Mouse (Mus musculus) activated CD4-positive, CD25-positive, alpha-beta regulatory T cell, adult 4 months (primary cell): ENCODE results near the gene Gm3776. TPM values are rescaled to one million over a fixed set of nuclear protein-coding genes. Genes with fewer than 3 reads are reported as not detected.
A peak's percentile ranks its signal among the peaks of the same experiment; 100 is the strongest.
"Not testable (repeated sequence)": the region's sequence is repeated elsewhere in the genome, so short reads cannot be mapped to it uniquely, and the experiment has no call there.

Source experiments
- ATAC-seq: one replicate; pipeline ENCODE4 v1.8.0; 2017
- polyA plus RNA-seq, 2 experiments: library from polyadenylated mRNA; unstranded; fragments of 100-300 nt; shearing (Covaris generic); gene quantifications; one replicate each; pipeline ENCODE4 v1.2.1; 2017

The Gm3776 gene
- polyA plus RNA-seq, 2 experiments from 2014 or later, result not detected

DNA sequence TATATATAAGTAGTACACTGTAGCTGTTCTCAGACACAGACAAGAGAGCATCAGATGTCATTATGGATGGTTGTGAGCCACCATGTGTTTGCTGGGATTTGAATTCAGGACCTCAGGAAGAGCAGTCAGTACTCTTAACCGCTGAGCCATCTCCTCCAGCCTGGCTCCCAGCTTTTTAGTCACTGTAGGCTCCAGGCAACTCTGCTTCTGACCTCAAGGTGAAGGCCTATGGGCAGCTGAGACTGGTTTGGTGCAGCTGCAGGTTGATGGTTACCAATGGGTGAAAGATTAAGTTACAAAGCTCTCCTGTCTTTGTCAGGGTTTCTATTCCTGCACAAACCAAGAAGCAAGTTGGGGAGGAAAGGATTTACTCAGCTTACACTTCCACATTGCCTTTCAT is 36.8 kb downstream of the Gm3776 start:
- not testable (repeated sequence) for ATAC-seq

DNA sequence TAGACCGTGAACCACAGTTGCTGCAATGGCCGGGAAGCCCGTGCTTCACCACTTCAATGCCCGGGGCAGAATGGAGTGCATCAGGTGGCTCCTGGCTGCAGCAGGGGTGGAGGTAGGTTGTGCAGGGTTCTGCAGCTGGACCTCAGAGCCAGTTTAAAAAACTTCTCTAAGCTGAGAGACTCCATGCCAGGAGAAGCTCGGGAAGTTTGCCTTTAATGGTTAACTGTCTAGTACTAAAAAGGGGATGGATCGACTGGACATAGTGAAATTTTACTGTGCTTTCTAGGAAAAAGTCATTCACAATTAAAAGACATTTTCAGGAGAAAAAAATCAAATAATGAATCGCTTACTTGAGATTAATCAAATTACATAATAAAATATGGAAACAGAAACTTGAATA is 37.9 kb downstream of the Gm3776 start:
- ATAC-seq, result not testable (repeated sequence)

DNA sequence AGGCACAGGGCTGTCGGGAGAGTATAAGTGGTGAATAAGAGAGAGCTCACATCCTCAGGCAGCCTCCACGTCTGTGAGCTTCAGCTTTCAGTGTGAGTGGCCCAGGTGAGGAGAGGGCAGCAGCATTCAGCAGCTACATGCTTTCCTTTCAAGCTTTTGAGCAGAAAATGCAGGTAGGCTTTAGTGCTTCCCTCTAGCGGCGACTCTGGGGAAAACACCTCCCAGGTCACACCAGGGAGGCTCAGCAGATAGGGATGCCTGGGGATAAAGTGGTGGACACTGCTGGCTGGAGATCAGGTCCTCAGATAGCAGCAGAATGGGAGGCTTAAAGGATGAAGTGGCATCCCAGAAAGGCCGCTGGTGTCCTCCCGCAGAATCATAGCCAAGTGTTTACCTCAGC is 39.2 kb downstream of the Gm3776 start:
- ATAC-seq, result peak; percentile 43

DNA sequence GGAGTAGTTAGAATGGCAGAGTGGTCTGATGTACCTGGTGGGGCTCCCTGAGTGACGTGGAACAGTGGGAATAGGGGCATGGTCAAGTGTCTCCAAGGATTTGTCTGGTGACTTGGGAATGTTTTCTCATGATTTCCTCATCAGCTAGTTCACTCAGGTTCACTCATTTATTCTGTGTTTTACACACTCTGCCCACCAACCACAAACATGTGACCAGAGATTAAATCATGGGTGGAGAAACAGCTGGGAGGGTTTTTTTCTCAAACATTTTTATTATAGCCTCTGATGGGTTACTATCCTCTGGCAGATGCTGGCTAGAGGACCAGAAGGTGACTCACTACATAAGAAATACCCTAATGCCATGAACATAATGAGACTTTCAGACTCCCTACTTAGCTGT is 41.3 kb downstream of the Gm3776 start:
- ATAC-seq, result no peak

DNA sequence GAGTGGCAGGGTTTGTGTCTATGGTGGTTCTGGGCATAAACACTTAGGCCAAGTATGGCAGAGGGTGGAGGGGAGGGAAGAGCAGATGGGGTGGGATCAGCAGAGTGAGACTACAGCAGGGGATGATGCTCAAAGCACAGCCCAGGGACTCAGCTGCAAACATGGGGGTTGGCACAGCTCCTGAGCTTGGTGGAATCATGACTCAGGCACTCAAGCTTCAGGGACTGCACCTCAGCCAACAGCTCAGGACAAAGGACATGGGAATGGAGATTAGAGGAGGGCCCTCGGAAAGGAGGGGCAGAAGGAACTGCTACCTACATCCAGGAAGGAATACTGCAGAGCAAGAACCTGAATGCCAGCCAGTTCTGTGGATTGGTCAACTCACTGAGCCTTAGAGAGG is 42.2 kb downstream of the Gm3776 start:
- ATAC-seq, result not testable (repeated sequence)

DNA sequence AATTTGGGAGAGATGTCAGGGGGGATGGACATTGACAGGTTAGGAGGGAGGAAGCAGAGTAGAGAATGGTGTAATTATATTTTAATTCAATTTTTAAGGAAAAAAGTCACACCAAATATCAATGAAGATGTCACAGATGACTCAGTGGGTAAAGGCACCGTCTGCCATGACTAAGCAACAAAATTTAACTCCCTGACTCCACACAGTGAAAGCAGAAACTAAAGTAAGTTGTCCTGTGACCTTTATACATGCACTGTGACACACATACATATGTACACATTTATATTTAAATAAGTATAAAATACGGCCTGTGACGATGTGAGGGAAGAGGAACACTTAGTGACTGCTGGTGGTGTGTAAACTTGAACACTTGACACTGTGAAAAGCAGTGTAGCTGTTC is 51.2 kb downstream of the Gm3776 start:
- not testable (repeated sequence) for ATAC-seq

DNA sequence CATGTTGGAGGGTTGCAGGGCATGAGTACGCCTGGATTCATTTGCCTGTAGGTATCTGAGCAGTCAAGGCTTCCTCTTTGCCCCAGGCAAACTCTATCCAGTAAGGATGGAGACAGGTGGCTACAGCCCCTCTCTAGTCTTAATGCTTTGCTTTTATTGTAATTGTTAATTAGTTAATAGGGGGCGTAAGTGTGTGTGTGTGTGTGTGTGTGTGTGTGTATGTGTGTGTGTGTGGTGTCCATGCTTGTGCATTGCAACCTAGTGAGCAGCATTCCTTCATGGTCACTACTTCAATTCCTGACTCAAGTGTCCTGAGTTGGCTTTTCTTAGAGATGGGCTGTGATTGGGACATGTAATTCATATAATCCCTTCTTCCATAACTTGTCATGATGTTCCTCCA is 57.8 kb downstream of the Gm3776 start, which contains the start of gene Omt2a:
Omt2a (minus strand) TSS at position 101 of the 400 bp plus-strand sequence.
- no peak for ATAC-seq

Other genes with a start within 250 kb of the Gm3776 start
- under 1 TPM in 1 of 2 experiments, not detected in 1; 0.21 TPM for gene Gcm1, start 205.2 kb upstream of the Gm3776 start, polyA plus RNA-seq
- gene Fbxo9, start 148.1 kb upstream of the Gm3776 start, polyA plus RNA-seq, result 10 to 100 TPM; 18.0 to 20.3 TPM
- 1 to 10 TPM; 8.1 to 9.5 TPM for gene Ick, start 147.9 kb upstream of the Gm3776 start, polyA plus RNA-seq
- 10 to 100 TPM; 22.3 to 23.5 TPM for gene Gsta4, start 74.4 kb upstream of the Gm3776 start, polyA plus RNA-seq
- gene Gsta1, start 26.5 kb upstream of the Gm3776 start, polyA plus RNA-seq, result not detected
- not detected for gene Gm10639, start 32.8 kb downstream of the Gm3776 start, polyA plus RNA-seq
- not detected for gene Omt2a, start 57.7 kb downstream of the Gm3776 start, polyA plus RNA-seq
- gene Omt2b, start 70.5 kb downstream of the Gm3776 start, polyA plus RNA-seq, result not detected
- not detected for gene Gsta2, start 98.7 kb downstream of the Gm3776 start, polyA plus RNA-seq
- not detected for gene Dppa5a, start 111.0 kb downstream of the Gm3776 start, polyA plus RNA-seq
- gene Ooep, start 121.6 kb downstream of the Gm3776 start, polyA plus RNA-seq, result under 1 TPM in 1 of 2 experiments, not detected in 1; 0.16 TPM
- 1 to 10 TPM; 2.7 to 3.1 TPM for gene Ddx43, start 138.6 kb downstream of the Gm3776 start, polyA plus RNA-seq
- gene Cgas, start 186.1 kb downstream of the Gm3776 start, polyA plus RNA-seq, result 1 to 10 TPM; 2.6 to 3.4 TPM
- gene Mto1, start 191.1 kb downstream of the Gm3776 start, polyA plus RNA-seq, result 10 to 100 TPM; 11.6 to 14.8 TPM
- not detected for gene Gm17324, start 191.7 kb downstream of the Gm3776 start, polyA plus RNA-seq
- over 10,000 TPM; 10,605 to 11,851 TPM for gene Eef1a1, start 232.0 kb downstream of the Gm3776 start, polyA plus RNA-seq